Mouse (Mus musculus) midbrain, embryonic 11.5 days (tissue): ENCODE measurements around the gene Mgat5. TPM values are rescaled to one million over a fixed set of nuclear protein-coding genes. Genes with fewer than 3 reads are reported as not detected.
A peak's percentile ranks its signal among the peaks of the same experiment; 100 is the strongest.

Experiments
- ATAC-seq: fragments of 200-750 bp; cut with Nextera tagmentation; 2 replicates; pipeline ENCODE4 v1.8.0; 2017; ENCODE audit warnings: moderate TSS enrichment, moderate library complexity; ENCODE audit not compliant: low FRiP score
- DNase-seq: peaks from one replicate; pipeline ENCODE4 v3.0.0; 2015; ENCODE audit warnings: low spot score; ENCODE audit errors: missing footprints
- H3K27ac ChIP-seq: fragments of 300-500 bp; sonication (generic); 2 replicates; pipeline ENCODE4 v1.5.1; 2014; ENCODE audit warnings: low read depth, low read length
- H3K27me3 ChIP-seq: fragments of 300-500 bp; sonication (generic); 2 replicates; pipeline ENCODE4 v1.6.1; 2014; ENCODE audit warnings: mild to moderate bottlenecking, low read length, moderate library complexity, mixed read lengths; ENCODE audit not compliant: control insufficient read depth, insufficient read depth
- H3K36me3 ChIP-seq: fragments of 300-500 bp; sonication (generic); 2 replicates; pipeline ENCODE4 v1.6.1; 2014; ENCODE audit warnings: mild to moderate bottlenecking, low read length, moderate library complexity, mixed read lengths; ENCODE audit not compliant: control insufficient read depth, insufficient read depth
- H3K4me1 ChIP-seq: fragments of 300-500 bp; sonication (generic); 2 replicates; pipeline ENCODE4 v1.6.1; 2014; ENCODE audit warnings: low read length; ENCODE audit not compliant: control insufficient read depth, insufficient read depth
- H3K4me2 ChIP-seq: fragments of 300-500 bp; sonication (generic); 2 replicates; pipeline ENCODE4 v1.6.1; 2014; ENCODE audit warnings: mild to moderate bottlenecking, moderate library complexity
- H3K4me3 ChIP-seq: fragments of 300-500 bp; sonication (generic); 2 replicates; pipeline ENCODE4 v1.5.1; 2014; ENCODE audit warnings: low read depth, low read length
- H3K9ac ChIP-seq: fragments of 300-500 bp; sonication (generic); 2 replicates; pipeline ENCODE4 v1.6.1; 2014; ENCODE audit warnings: low read length
- H3K9me3 ChIP-seq: fragments of 300-500 bp; sonication (generic); 2 replicates; pipeline ENCODE4 v1.6.1; 2016; ENCODE audit warnings: low read length; ENCODE audit not compliant: control insufficient read depth
- WGBS: fragments of 180-500 bp; shearing (Covaris S2); extraction: QIAGEN DNeasy Blood & Tissue Kit; methylation state at CpG from one replicate; pipeline ENCODE4 v1.1.7; 2014; 5-methylcytosine and 5-hydroxymethylcytosine counted together
- polyA plus RNA-seq: library from polyadenylated mRNA; unstranded; fragments of >200 nt; fragmentation: Nextera tagmentation; extraction: Ambion mirVana; gene quantifications from 2 replicates; pipeline ENCODE4 v1.2.1, GENCODE M21; 2014

Gene Mgat5
- polyA plus RNA-seq, 1 experiment from 2014 or later, result 6.9 TPM

DNA sequence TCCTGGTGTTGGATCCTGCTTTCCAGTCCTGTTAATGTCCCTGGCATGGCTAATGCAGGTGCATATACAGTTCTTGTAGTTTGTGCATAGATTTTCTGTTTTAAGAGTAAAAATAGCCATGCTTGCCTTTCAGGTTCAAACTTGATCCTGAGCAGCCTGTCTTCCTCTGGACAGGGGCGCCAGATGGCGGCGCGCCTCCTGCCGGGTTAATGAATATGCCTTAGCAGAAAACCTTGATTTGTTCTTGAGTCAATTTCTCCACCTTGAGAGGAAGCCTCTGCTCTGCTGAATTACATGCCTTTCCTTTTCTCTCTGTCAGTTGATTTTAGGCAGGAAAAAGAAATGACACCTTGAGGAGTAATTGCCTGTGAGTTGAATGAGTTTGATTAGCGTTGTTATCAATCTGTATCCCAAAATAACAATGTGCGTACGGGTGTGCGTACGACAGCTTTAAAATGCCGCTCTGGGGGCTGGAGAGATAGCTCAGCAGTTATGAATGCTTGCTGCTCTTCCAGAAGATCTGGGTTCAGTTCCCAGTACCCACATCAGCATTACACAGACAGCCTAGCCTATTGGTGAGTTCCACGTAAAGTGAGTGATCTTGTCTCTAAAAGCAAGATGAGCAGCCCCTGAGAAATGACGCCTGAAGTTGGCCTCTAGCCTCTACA lies 57.5 kb downstream of the Mgat5 start:
- Histone ChIP-seq H3K36me3 (no peaks in the 10 kb centered on the region), H3K4me2 (no peak overlapping the region), H3K27ac (peak overlapping the region; percentile 27; the same call in 1 of the 2 replicates), H3K27me3 (no peaks in the 10 kb centered on the region), H3K9ac (no peak overlapping the region), H3K4me3 (no peak overlapping the region), H3K9me3 (no peaks in the 10 kb centered on the region), H3K4me1 (peaks cover 19% of the 10 kb centered on the region)
- WGBS, result 77% methylated on average over 13 of the region's 13 CpGs
- DNase-seq, result no peak
- ATAC-seq, result no peak

DNA sequence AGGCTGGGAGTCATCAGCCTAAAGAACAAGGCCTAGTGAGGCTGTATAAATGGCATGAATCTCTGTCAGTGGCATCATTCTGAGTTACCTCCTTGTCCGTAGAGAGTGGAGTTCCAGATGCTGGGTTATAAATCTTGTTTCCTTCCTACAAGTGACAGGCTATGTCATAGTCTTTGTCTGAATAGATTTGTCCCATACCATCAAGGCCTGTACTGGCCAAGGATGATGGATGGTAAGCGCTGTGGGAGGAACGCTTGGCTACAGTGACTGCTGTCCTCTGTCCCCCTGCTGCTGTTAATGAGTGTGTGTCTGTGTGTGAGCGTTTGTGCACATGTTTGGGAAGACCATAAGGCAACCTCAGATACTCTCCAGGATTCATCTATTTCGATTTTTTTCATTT lies 63.2 kb downstream of the Mgat5 start:
- Histone ChIP-seq H3K4me3 (no peak overlapping the region), H3K27me3 (no peaks in the 10 kb centered on the region), H3K9ac (no peak overlapping the region), H3K36me3 (no peaks in the 10 kb centered on the region), H3K27ac (no peak overlapping the region), H3K9me3 (no peaks in the 10 kb centered on the region), H3K4me2 (no peak overlapping the region), H3K4me1 (no peaks in the 10 kb centered on the region)
- ATAC-seq (no peak), DNase-seq (no peak)
- WGBS, result 92% methylated on average over 5 of the region's 5 CpGs

DNA sequence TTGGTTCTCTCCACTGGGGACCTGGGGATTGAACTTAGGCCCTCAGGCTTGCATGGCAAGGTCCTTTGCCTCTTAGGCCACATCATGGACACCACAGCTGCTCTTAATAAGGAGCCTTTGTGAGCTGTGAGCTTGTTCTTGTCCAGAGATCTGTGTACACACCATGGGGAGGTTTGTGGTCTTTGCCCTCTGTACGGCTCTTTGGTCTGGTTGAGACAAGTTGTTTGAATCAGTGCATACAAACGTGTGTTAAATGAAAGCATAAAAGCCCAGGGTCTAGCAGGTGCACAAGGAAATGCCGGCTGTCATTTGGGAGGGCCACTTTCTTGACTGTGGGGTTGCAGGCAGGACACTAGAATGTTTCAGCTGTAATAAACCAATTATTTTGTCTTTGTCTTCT lies 64.5 kb downstream of the Mgat5 start:
- ATAC-seq, result no peak
- no peak overlapping the region for H3K4me2 ChIP-seq
- no peak overlapping the region for H3K27ac ChIP-seq
- H3K4me3 ChIP-seq, result no peak overlapping the region
- no peaks in the 10 kb centered on the region for H3K9me3 ChIP-seq
- no peak overlapping the region for H3K9ac ChIP-seq
- H3K27me3 ChIP-seq, result no peaks in the 10 kb centered on the region
- 74% methylated on average over 3 of the region's 3 CpGs for WGBS
- H3K36me3 ChIP-seq, result no peaks in the 10 kb centered on the region
- no peak for DNase-seq
- H3K4me1 ChIP-seq, result no peaks in the 10 kb centered on the region

DNA sequence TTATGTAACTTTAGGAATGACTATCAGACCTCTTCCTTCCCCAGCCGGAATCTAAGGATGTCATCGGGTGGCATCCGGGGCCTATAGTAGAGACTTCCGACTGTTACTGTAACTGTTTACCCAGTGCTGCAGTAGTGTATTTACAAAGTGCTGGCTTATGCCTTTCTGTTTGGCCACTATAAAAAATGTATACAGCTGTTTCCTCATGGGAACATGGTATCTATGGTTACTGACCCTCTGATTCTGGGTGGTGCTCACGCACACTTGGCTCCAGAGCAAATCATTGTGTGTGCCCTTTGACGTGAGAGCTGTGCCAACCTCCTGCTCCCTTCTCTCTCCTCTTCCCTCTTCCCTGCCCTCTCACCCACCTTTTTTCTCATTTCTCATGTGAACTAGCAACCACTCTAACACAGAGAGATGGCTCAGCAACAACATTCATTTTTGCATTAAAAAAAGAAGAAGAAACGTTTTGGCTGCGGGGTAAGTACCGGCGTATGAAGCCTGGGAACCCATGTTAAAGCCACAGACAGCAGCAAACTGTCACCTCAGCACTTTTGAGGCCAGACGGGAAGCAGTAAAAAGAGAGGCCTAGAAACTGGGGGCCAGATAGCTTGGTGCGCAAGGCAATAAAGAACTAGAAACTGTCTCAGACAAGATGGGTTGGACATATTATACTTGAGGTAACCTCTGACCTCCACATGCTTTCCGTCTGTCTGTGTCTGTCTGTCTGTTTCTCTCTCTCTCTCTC lies 65.6 kb downstream of the Mgat5 start:
- Histone ChIP-seq H3K9me3 (no peaks in the 10 kb centered on the region), H3K4me1 (no peaks in the 10 kb centered on the region), H3K27me3 (no peaks in the 10 kb centered on the region), H3K4me3 (no peak overlapping the region), H3K36me3 (no peaks in the 10 kb centered on the region), H3K9ac (no peak overlapping the region), H3K4me2 (no peak overlapping the region), H3K27ac (no peak overlapping the region)
- no peak for ATAC-seq
- DNase-seq, result no peak
- WGBS, result 92% methylated on average over 13 of the region's 13 CpGs

DNA sequence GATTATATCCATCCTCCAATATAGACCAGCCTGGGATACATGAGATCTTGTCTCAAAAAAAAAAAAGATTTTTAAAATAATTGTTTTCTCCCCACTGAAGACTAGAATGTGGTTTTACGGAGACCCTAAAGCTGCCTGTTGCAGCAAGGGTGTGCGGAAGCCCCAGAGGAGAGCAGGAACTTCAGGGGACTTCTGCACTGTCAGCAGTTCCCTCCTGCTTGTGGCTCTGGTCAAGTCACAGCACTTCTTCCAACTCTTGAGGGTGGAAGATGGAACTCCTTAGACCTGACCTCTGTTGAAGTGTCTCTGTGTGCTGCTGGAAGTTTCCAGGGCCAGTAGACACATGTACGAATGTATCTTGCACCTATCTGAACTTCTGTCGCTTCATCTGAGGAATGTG lies 66.3 kb downstream of the Mgat5 start:
- no peaks in the 10 kb centered on the region for H3K36me3 ChIP-seq
- DNase-seq, result no peak
- no peak overlapping the region for H3K4me3 ChIP-seq
- no peaks in the 10 kb centered on the region for H3K4me1 ChIP-seq
- no peaks in the 10 kb centered on the region for H3K27me3 ChIP-seq
- no peak overlapping the region for H3K9ac ChIP-seq
- no peak for ATAC-seq
- H3K4me2 ChIP-seq, result no peak overlapping the region
- 94% methylated on average over 4 of the region's 4 CpGs for WGBS
- H3K27ac ChIP-seq, result no peak overlapping the region
- no peaks in the 10 kb centered on the region for H3K9me3 ChIP-seq

DNA sequence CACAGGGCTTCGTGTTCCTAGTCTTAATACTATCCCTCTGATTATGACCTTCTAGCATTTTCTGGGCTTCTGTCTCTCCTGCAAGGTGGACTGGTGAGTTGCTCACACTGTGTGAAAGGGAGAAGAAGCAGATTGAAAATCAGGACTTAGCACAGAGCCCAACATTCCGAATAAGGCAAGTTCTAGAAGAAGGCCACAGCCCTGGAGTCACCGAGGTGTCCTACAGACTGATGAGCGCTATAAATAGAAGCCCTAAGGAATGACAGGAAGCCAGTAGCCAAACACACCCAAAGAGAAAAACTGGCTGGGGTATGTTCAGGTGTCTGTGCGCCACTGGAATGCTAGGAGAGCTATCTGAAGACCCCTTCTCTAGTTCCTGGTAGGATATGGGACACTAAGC lies 68.5 kb downstream of the Mgat5 start:
- Histone ChIP-seq H3K27me3 (no peaks in the 10 kb centered on the region), H3K36me3 (no peaks in the 10 kb centered on the region), H3K4me2 (no peak overlapping the region), H3K4me1 (no peaks in the 10 kb centered on the region), H3K27ac (no peak overlapping the region), H3K9me3 (no peaks in the 10 kb centered on the region), H3K9ac (no peak overlapping the region), H3K4me3 (no peak overlapping the region)
- ATAC-seq (no peak), DNase-seq (no peak)
- WGBS, result 94% methylated on average over 5 of the region's 5 CpGs

DNA sequence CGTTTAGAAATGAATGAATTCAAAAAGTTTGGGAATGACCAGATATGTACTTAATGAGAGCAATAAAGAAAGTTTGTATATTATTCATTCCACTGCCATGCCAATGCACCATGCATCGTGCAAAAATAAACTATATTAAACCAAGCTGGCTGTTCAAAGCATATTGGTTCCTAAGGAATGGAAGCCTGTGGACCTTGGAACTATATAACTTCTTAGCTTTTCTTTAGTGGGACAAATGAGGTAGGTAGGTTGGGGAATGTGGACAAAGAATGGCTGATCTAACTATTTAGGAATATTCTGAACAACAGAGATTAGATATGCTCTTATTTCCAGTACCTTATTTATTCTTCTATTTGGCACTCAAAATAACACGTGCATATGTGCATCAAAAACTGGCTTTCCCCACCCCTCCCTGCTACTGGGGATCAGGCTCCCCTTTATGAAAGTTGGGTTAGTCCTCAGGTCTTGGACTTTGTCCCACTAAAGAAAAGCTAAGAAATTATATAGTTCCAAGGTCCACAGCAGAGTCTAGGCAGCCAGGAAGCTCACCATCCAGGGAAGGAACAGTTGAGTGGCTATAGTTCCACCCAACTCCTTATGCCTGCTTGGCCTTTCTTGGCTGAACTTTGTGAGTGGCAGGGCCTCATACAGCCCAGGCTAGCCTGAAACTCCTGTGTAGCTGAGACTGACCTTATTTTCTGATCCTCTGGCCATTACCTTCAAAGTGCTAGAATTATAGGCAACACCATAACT lies 70.9 kb downstream of the Mgat5 start:
- Histone ChIP-seq H3K27me3 (no peaks in the 10 kb centered on the region), H3K36me3 (no peaks in the 10 kb centered on the region), H3K4me2 (no peak overlapping the region), H3K4me3 (no peak overlapping the region), H3K4me1 (no peaks in the 10 kb centered on the region), H3K9me3 (no peaks in the 10 kb centered on the region), H3K27ac (no peak overlapping the region), H3K9ac (no peak overlapping the region)
- ATAC-seq, result no peak
- DNase-seq, result no peak
- WGBS, result 96% methylated on average over 3 of the region's 3 CpGs

DNA sequence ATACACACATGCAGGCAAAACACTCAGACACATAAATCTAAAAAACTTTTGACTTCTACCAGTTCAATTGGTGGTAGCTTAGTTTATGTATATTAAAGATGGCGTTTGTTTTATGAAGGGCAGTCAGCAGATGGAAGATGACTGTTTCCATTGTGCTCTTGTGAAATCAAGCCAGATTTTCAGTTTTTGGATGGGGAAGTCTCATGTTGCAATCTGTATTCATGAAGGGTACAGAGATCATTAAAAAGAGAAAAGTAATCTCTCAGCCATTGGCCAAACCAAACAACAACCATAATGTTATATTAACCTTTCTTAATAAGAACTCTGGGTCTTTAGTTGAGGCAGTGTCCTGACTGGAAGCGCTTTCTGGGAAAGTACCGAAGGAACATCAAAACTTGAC lies 73.3 kb downstream of the Mgat5 start:
- WGBS, result 92% methylated on average over 3 of the region's 3 CpGs
- DNase-seq, result no peak
- H3K4me2 ChIP-seq, result no peak overlapping the region

DNA sequence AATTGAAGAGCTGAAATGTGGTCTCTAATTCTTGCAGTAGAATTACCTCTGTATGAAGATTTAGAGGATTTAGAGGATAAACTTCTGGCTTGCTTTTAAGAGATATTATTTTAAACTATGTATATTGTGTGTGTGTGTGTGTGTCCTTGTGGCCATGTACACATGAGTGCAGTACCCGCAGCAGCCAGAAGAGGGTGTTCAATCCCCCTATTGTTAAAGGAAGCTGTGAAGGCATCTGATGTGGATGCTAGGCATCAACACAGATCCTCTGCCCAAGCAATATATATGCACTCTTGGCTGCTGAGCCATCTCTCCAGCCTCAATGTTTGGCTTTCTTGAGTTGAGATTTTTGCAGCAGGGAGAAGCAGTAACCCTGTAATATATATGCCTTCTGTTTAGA lies 75.4 kb downstream of the Mgat5 start:
- H3K4me3 ChIP-seq, result no peak overlapping the region
- no peak overlapping the region for H3K9ac ChIP-seq
- 84% methylated on average over 1 of the region's 1 CpGs for WGBS
- no peaks in the 10 kb centered on the region for H3K4me1 ChIP-seq
- no peaks in the 10 kb centered on the region for H3K36me3 ChIP-seq
- H3K4me2 ChIP-seq, result no peak overlapping the region
- H3K9me3 ChIP-seq, result no peaks in the 10 kb centered on the region
- no peak overlapping the region for H3K27ac ChIP-seq
- DNase-seq (no peak), ATAC-seq (no peak)
- H3K27me3 ChIP-seq, result no peaks in the 10 kb centered on the region

More for the DNA sequence above, 73.3 kb downstream of the Mgat5 start:
- no peak overlapping the region for H3K27ac ChIP-seq
- no peaks in the 10 kb centered on the region for H3K27me3 ChIP-seq
- H3K4me3 ChIP-seq, result no peak overlapping the region
- ATAC-seq, result no peak
- no peaks in the 10 kb centered on the region for H3K4me1 ChIP-seq
- H3K9ac ChIP-seq, result no peak overlapping the region
- H3K9me3 ChIP-seq, result no peaks in the 10 kb centered on the region
- H3K36me3 ChIP-seq, result no peaks in the 10 kb centered on the region
